32 mouse cellular contexts compared by ENCODE assay signal in the genomic region with DNA sequence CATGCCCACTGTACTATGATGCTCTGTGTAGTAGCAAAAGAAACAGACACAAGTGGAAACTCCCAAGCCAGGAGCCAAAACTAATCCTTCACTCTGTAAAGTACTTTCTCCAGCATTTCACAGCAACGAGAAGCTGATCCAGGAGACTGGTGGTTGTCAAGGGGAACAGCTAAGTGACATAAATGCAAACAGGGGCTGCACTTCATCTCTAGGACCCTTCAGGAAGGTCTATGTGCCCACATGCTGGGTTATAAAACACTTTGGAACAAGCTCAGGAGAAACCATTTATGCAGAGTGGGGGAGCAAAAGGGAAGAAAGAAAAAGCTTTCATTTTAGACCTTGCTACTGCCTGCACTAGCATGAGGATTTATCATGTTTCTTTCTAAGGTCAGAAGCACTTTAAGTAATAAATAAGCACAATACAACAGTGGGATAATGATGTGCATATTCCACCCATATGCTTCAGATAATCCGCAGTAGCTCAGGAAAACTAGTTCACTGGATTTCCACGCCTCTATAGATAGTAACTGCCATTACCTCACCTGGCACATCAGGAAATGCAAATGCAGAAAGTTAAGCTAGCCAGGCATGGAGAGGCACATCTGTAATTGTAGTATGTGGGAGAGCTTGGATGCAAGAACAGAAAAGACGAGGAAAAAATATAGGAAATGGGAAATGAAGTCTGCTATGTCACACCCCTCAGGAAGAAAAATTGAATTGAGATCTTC.
DNase-seq lines count a peak whose midpoint lies in the region; ATAC-seq and TF ChIP-seq lines count a peak whose summit lies in the region.
"Had no signal": no experiment of that assay in that cellular context is flagged by ENCODE, and none has a peak within 500 bp of the region (broad histone marks: within the 10 kb centered on the region; RNA-seq: fewer than 3 reads in every experiment).

No protein-coding gene starts in this region.

- in situ Hi-C loops in CH12.LX (cut with MboI; ENCODE audit: low pct_ligation_motif_present, low pct_unique_long_range_greater_than_20kb, low sequenced_read_pairs): no loop called here

- WGBS in lung, embryonic 16.5 days: 35% methylated on average over 4 of the region's 4 CpGs
- WGBS in hindbrain, embryonic 14.5 days: 71% methylated on average over 4 of the region's 4 CpGs

- no peak overlapping the region for H3K27ac ChIP-seq in lung, embryonic 16.5 days (ENCODE audit: low read length)
- H3K27ac ChIP-seq in CH12.LX (ENCODE audit: insufficient read depth, low read depth): no peak overlapping the region
- H3K27ac ChIP-seq in hindbrain, embryonic 14.5 days: no peak overlapping the region
- H3K27ac ChIP-seq: embryonic facial prominence, embryonic 10.5 days; embryonic facial prominence, embryonic 13.5 days; forebrain, embryonic 10.5 days; forebrain, embryonic 13.5 days; heart, embryonic 15.5 days; hindbrain, embryonic 10.5 days; hindbrain, embryonic 13.5 days; hindbrain, postnatal 0 days had no signal

- TF ChIP-seq EP300 in CH12.LX (IDR thresholded peaks at IDR 0.05; ENCODE audit: low read length): no peak

- no peaks in the 10 kb centered on the region for H3K4me1 ChIP-seq in lung, embryonic 16.5 days (replicated peaks; ENCODE audit: control insufficient read depth, insufficient read depth, low read length)
- H3K4me1 ChIP-seq in CH12.LX (ENCODE audit: control insufficient read depth in 1 of 2, insufficient read depth in 2 of 2): peaks cover 3 to 13% of the 10 kb centered on the region in 2 experiments; a peak in 3 of 4 replicates
- no peaks in the 10 kb centered on the region for H3K4me1 ChIP-seq in hindbrain, embryonic 14.5 days (replicated peaks; ENCODE audit: control insufficient read depth, insufficient read depth, low read length)
- H3K4me1 ChIP-seq: embryonic facial prominence, embryonic 10.5 days; embryonic facial prominence, embryonic 13.5 days; forebrain, embryonic 13.5 days; heart, embryonic 12.5 days; heart, embryonic 15.5 days; hindbrain, embryonic 10.5 days; hindbrain, embryonic 13.5 days had no signal

- DNase-seq in frontal cortex, postnatal 10 days (ENCODE audit: low spot score in 2 of 2): no peak
- no peak for DNase-seq in lung, postnatal 4 days
- DNase-seq in CH12.LX (ENCODE audit: extremely low read depth): peak; percentile 6
- peak; percentile 14 for DNase-seq in lung, postnatal 25 days (ENCODE audit: low spot score)
- DNase-seq in hindbrain, embryonic 14.5 days (ENCODE audit: low spot score): no peak
- DNase-seq: adrenal gland, postnatal 10 days; adrenal gland, postnatal 36 days; cerebellum, adult 11-12 months; cerebellum, adult 8-10 months; cerebellum, postnatal 10 days; cerebellum, postnatal 36 days; embryo, embryonic 11 days; gastrocnemius, postnatal 25 days; heart, adult 18-20 months; heart, postnatal 10 days; heart, postnatal 36 days had no signal

- H3K4me2 ChIP-seq in lung, embryonic 16.5 days (ENCODE audit: low read depth, low read length): 0 out of 2 replicates have a peak overlapping the region, but pooled peaks have one; percentile 27
- H3K4me2 ChIP-seq in CH12.LX (ENCODE audit: insufficient read depth, low read depth, poor library complexity, severe bottlenecking): peak overlapping the region; percentile 32
- no peak overlapping the region for H3K4me2 ChIP-seq in hindbrain, embryonic 14.5 days (replicated peaks)
- H3K4me2 ChIP-seq: embryonic facial prominence, embryonic 13.5 days; forebrain, embryonic 13.5 days; heart, embryonic 12.5 days; heart, embryonic 15.5 days; hindbrain, embryonic 13.5 days had no signal

- no peak for TF ChIP-seq RAD21 in CH12.LX (IDR thresholded peaks at IDR 0.05; ENCODE audit: low read depth, low read length)

- no peaks in the 10 kb centered on the region for H3K27me3 ChIP-seq in lung, embryonic 16.5 days (ENCODE audit: control insufficient read depth, insufficient read depth, low read depth, low read length)
- no peaks in the 10 kb centered on the region for H3K27me3 ChIP-seq in CH12.LX (replicated peaks)
- no peaks in the 10 kb centered on the region for H3K27me3 ChIP-seq in hindbrain, embryonic 14.5 days (ENCODE audit: control insufficient read depth, insufficient read depth, low read length)
- H3K27me3 ChIP-seq: embryonic facial prominence, embryonic 13.5 days; forebrain, embryonic 13.5 days; heart, embryonic 12.5 days; heart, embryonic 15.5 days; hindbrain, embryonic 13.5 days had no signal

- H3K36me3 ChIP-seq in lung, embryonic 16.5 days (ENCODE audit: control insufficient read depth, insufficient read depth, low read length): no peaks in the 10 kb centered on the region
- H3K36me3 ChIP-seq in CH12.LX (replicated peaks in 1 of 2; ENCODE audit: control insufficient read depth in 1 of 2, insufficient read depth in 1 of 2, low read length in 1 of 2): no peaks in the 10 kb centered on the region
- no peaks in the 10 kb centered on the region for H3K36me3 ChIP-seq in hindbrain, embryonic 14.5 days (replicated peaks; ENCODE audit: control insufficient read depth, insufficient read depth)
- H3K36me3 ChIP-seq: embryonic facial prominence, embryonic 10.5 days; embryonic facial prominence, embryonic 13.5 days; forebrain, embryonic 10.5 days; G1E; heart, embryonic 12.5 days; heart, embryonic 15.5 days; hindbrain, embryonic 10.5 days; hindbrain, embryonic 13.5 days had no signal

- peak; percentile 50 for ATAC-seq in frontal cortex, adult (ENCODE audit: low TSS enrichment)
- peak; percentile 92 for ATAC-seq in lung, embryonic 16.5 days (ENCODE audit: low read depth)
- ATAC-seq in hindbrain, embryonic 14.5 days (ENCODE audit: low FRiP score): no peak
- no peak for ATAC-seq in cerebellum, adult (ENCODE audit: insufficient number of reproducible peaks, low FRiP score, low TSS enrichment)
- ATAC-seq: forebrain, embryonic 13.5 days; forebrain, embryonic 16.5 days; hindbrain, postnatal 0 days; Patski had no signal

- no peak for TF ChIP-seq CTCF in CH12.LX (conservative IDR thresholded peaks at IDR 0.05 in 1 of 2, IDR thresholded peaks at IDR 0.05 in 1 of 2; ENCODE audit: low read depth in 2 of 2, low read length in 2 of 2)

- H3K9me3 ChIP-seq in lung, embryonic 16.5 days (ENCODE audit: control insufficient read depth, low read length): no peaks in the 10 kb centered on the region
- no peaks in the 10 kb centered on the region for H3K9me3 ChIP-seq in CH12.LX (replicated peaks; ENCODE audit: low read length)
- H3K9me3 ChIP-seq in hindbrain, embryonic 14.5 days (ENCODE audit: control insufficient read depth, low read length): no peaks in the 10 kb centered on the region
- H3K9me3 ChIP-seq: embryonic facial prominence, embryonic 10.5 days; embryonic facial prominence, embryonic 13.5 days; forebrain, embryonic 10.5 days; forebrain, embryonic 13.5 days; G1E; heart, embryonic 12.5 days; heart, embryonic 15.5 days; hindbrain, embryonic 10.5 days; hindbrain, embryonic 13.5 days had no signal

- dilution Hi-C loops in CH12.LX (cut with MboI; ENCODE audit: extremely low pct_ligation_motif_present, extremely low pct_unique_long_range_greater_than_20kb, low sequenced_read_pairs): no loop called here

- no peak for TF ChIP-seq POLR2A in CH12.LX (IDR thresholded peaks at IDR 0.05; ENCODE audit: low read depth, low read length)

- H3K4me3 ChIP-seq in lung, embryonic 16.5 days (ENCODE audit: low read length): no peak overlapping the region
- H3K4me3 ChIP-seq in CH12.LX (replicated peaks in 1 of 3; ENCODE audit: low read depth in 2 of 3, low read length in 2 of 3, poor library complexity in 1 of 3): no peak overlapping the region
- no peak overlapping the region for H3K4me3 ChIP-seq in hindbrain, embryonic 14.5 days (replicated peaks; ENCODE audit: low read length)
- H3K4me3 ChIP-seq: embryonic facial prominence, embryonic 10.5 days; embryonic facial prominence, embryonic 13.5 days; erythroblast, embryonic 14.5 days; forebrain, embryonic 10.5 days; forebrain, embryonic 13.5 days; heart, embryonic 12.5 days; heart, embryonic 15.5 days; hindbrain, embryonic 10.5 days; hindbrain, embryonic 13.5 days had no signal

- H3K79me2 ChIP-seq in CH12.LX (replicated peaks; ENCODE audit: control insufficient read depth, extremely low read depth, insufficient read depth, poor library complexity, severe bottlenecking): no peaks in the 10 kb centered on the region

- no peak overlapping the region for H3K9ac ChIP-seq in lung, embryonic 16.5 days (ENCODE audit: low read length)
- H3K9ac ChIP-seq in CH12.LX (ENCODE audit: insufficient read depth, low read depth): no peak overlapping the region
- H3K9ac ChIP-seq in hindbrain, embryonic 14.5 days: no peak overlapping the region
- H3K9ac ChIP-seq: embryonic facial prominence, embryonic 13.5 days; forebrain, embryonic 13.5 days; heart, embryonic 12.5 days; heart, embryonic 15.5 days; hindbrain, embryonic 13.5 days had no signal

TF ChIP-seq in CH12.LX, 34 proteins besides CTCF, POLR2A, EP300 and RAD21:
- TF ChIP-seq MAZ (IDR thresholded peaks at IDR 0.05; ENCODE audit: low read depth, low read length): no peak

Comparison
In these comparisons a context has a peak if more than half of its experiments do, and no peak if none do; other contexts are left out.
1. DNase-seq: peak in CH12.LX (single experiment) and lung, postnatal 25 days (single experiment); none in frontal cortex, postnatal 10 days (0 of 2), lung, postnatal 4 days (0 of 2) and hindbrain, embryonic 14.5 days (single experiment).
2. ATAC-seq: peak in frontal cortex, adult (single experiment) and lung, embryonic 16.5 days (single experiment); none in hindbrain, embryonic 14.5 days (single experiment) and cerebellum, adult (single experiment).